Mouse (Mus musculus) v-Abl transformed pro-B cells (cell line): ENCODE results near the gene 2410141K09Rik.
"Not testable (repeated sequence)": the region's sequence is repeated elsewhere in the genome, so short reads cannot be mapped to it uniquely, and the experiment has no call there.

Source experiments
- in situ Hi-C, 2 experiments: fragments of 400-800 bp; cut with MboI; formaldehyde crosslinking; loops; one replicate each; pipeline ENCODE4 v1.15.1; 2025; ENCODE audit not compliant: unreplicated experiment in 2 of 2

2410141K09Rik gene

GRCm38 (mm10) chr13:66441018-66441417 lies at the start of gene 2410141K09Rik:
Gene 2410141K09Rik, minus strand, starts transcription at chr13:66441118.
- in situ Hi-C loops, result loop anchor here in 1 of 2 experiments (25.0 kb wide), 2 partner anchors 271 to 779 kb away; no protein-coding TSS in a partner anchor

DNA sequence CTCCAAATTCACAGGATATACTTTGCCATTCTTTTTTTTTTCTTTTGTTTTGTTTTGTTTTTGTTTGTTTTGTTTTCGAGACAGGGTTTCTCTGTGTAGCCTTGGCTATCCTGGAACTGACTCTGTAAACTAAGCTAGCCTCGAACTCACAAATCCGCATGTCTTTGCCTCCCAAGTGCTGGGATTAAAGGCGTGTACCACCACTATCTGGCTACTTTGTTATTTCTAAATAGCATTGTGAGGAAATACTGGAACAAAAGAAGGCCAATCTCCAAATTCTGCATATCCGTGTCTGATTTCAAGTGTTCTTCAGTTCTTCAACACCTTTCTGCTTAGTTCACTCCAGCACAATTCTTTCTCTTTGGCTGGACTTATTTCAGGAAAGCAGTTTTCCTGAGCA lies 14.1 kb downstream of the 2410141K09Rik start:
- in situ Hi-C loops, result loop anchor here (10.0 to 25.0 kb wide), 3 partner anchors 68 to 765 kb away; no protein-coding TSS in a partner anchor

GRCm38 (mm10) chr13:66414962-66415361 lies 26.0 kb downstream of the 2410141K09Rik start:
- in situ Hi-C loops, result not testable (repeated sequence)
